Mouse (Mus musculus) stomach, embryonic 14.5 days (tissue): ENCODE measurements around the gene Kcnj10. TPM values are rescaled to one million over a fixed set of nuclear protein-coding genes. Genes with fewer than 3 reads are reported as not detected.

Experiments used
- ATAC-seq: fragments of 200-750 bp; cut with Nextera tagmentation; 2 replicates; pipeline ENCODE4 v1.8.0; 2017; ENCODE audit warnings: low read depth, moderate TSS enrichment; ENCODE audit not compliant: insufficient number of reproducible peaks, insufficient read depth, low FRiP score
- H3K27ac ChIP-seq: fragments of 300-500 bp; sonication (generic); 2 replicates; pipeline ENCODE4 v1.5.1; 2014; ENCODE audit warnings: mild to moderate bottlenecking, low read length, moderate library complexity, mixed read lengths
- H3K27me3 ChIP-seq: fragments of 300-500 bp; sonication (generic); 2 replicates; pipeline ENCODE4 v1.6.1; 2014; ENCODE audit warnings: low read length, control low read depth, mixed read lengths; ENCODE audit not compliant: control insufficient read depth, insufficient read depth
- H3K36me3 ChIP-seq: fragments of 300-500 bp; sonication (generic); 2 replicates; pipeline ENCODE4 v1.6.1; 2014; ENCODE audit warnings: mild to moderate bottlenecking, control low read depth, low read length, moderate library complexity, mixed read lengths; ENCODE audit not compliant: control insufficient read depth, insufficient read depth
- H3K4me1 ChIP-seq: fragments of 300-500 bp; sonication (generic); 2 replicates; pipeline ENCODE4 v1.6.1; 2014; ENCODE audit warnings: low read length, control low read depth, mixed read lengths; ENCODE audit not compliant: control insufficient read depth, insufficient read depth
- H3K4me2 ChIP-seq: fragments of 300-500 bp; sonication (generic); replicated peaks from 2 replicates; pipeline ENCODE4 v1.6.1; 2014; ENCODE audit warnings: low read depth, low read length, control low read depth
- H3K4me3 ChIP-seq: fragments of 300-500 bp; sonication (generic); 2 replicates; pipeline ENCODE4 v1.5.1; 2014; ENCODE audit warnings: low read depth, low read length, control low read depth
- H3K9ac ChIP-seq: fragments of 300-500 bp; sonication (generic); replicated peaks from 2 replicates; pipeline ENCODE4 v1.6.1; 2014; ENCODE audit warnings: low read depth, mild to moderate bottlenecking, control low read depth, low read length, moderate library complexity, mixed read lengths
- H3K9me3 ChIP-seq: fragments of 300-500 bp; sonication (generic); 2 replicates; pipeline ENCODE4 v1.6.1; 2016; ENCODE audit warnings: low read depth, low read length, control low read depth; ENCODE audit not compliant: control insufficient read depth
- WGBS: fragments of 180-500 bp; shearing (Covaris S2); extraction: QIAGEN DNeasy Blood & Tissue Kit; methylation state at CpG from one replicate; pipeline ENCODE4 v1.1.7; 2014; 5-methylcytosine and 5-hydroxymethylcytosine counted together
- polyA plus RNA-seq: library from polyadenylated mRNA; unstranded; fragments of >200 nt; fragmentation: Nextera tagmentation; extraction: Ambion mirVana; gene quantifications from 2 replicates; pipeline ENCODE4 v1.2.1, GENCODE M21; 2014

Kcnj10 gene
- polyA plus RNA-seq, 1 experiment from 2014 or later = 0.09 TPM

GRCm38 (mm10) chr1:172301180-172301579 is 39.8 kb upstream of the Kcnj10 start:
- no peaks in the 10 kb centered on the region for H3K36me3 ChIP-seq
- no peak for ATAC-seq
- no peak overlapping the region for H3K4me2 ChIP-seq
- 36% methylated on average over 12 of the region's 12 CpGs for WGBS
- H3K27me3 ChIP-seq = no peaks in the 10 kb centered on the region
- H3K9ac ChIP-seq = no peak overlapping the region
- no peaks in the 10 kb centered on the region for H3K9me3 ChIP-seq
- H3K27ac ChIP-seq = no peak overlapping the region
- peaks cover 15% of the 10 kb centered on the region for H3K4me1 ChIP-seq
- no peak overlapping the region for H3K4me3 ChIP-seq

GRCm38 (mm10) chr1:172302311-172302710 is 38.7 kb upstream of the Kcnj10 start:
- 57% methylated on average over 3 of the region's 3 CpGs for WGBS
- Histone ChIP-seq H3K4me2 (no peak overlapping the region), H3K4me3 (no peak overlapping the region), H3K27ac (no peak overlapping the region), H3K9me3 (no peaks in the 10 kb centered on the region), H3K27me3 (no peaks in the 10 kb centered on the region), H3K4me1 (peaks cover 8% of the 10 kb centered on the region), H3K9ac (no peak overlapping the region), H3K36me3 (no peaks in the 10 kb centered on the region)
- ATAC-seq = no peak

- no peak for ATAC-seq
- no peak overlapping the region for H3K9ac ChIP-seq
- H3K27me3 ChIP-seq = no peaks in the 10 kb centered on the region
- peaks cover 5% of the 10 kb centered on the region for H3K4me1 ChIP-seq
- no peak overlapping the region for H3K27ac ChIP-seq
- H3K4me2 ChIP-seq = no peak overlapping the region
- 20% methylated on average over 6 of the region's 6 CpGs for WGBS
- H3K36me3 ChIP-seq = no peaks in the 10 kb centered on the region
- no peak overlapping the region for H3K4me3 ChIP-seq
- no peaks in the 10 kb centered on the region for H3K9me3 ChIP-seq
Observed at GRCm38 (mm10) chr1:172302851-172303250, 38.2 kb upstream of the Kcnj10 start.

GRCm38 (mm10) chr1:172304443-172304842 is 36.6 kb upstream of the Kcnj10 start:
- WGBS = 59% methylated on average over 6 of the region's 6 CpGs
- H3K9me3 ChIP-seq = no peaks in the 10 kb centered on the region
- no peak overlapping the region for H3K9ac ChIP-seq
- H3K4me2 ChIP-seq = no peak overlapping the region
- no peaks in the 10 kb centered on the region for H3K4me1 ChIP-seq
- no peak overlapping the region for H3K27ac ChIP-seq
- ATAC-seq = 0 out of 2 replicates have a peak, but pooled peaks have one; percentile 24
- no peak overlapping the region for H3K4me3 ChIP-seq
- no peaks in the 10 kb centered on the region for H3K27me3 ChIP-seq
- H3K36me3 ChIP-seq = no peaks in the 10 kb centered on the region

- ATAC-seq = no peak
- no peaks in the 10 kb centered on the region for H3K9me3 ChIP-seq
- H3K4me1 ChIP-seq = 0 out of 2 replicates have a peak, but pooled peaks cover 3% of the 10 kb centered on the region
- H3K27ac ChIP-seq = no peak overlapping the region
- WGBS = 95% methylated on average over 2 of the region's 2 CpGs
- no peak overlapping the region for H3K9ac ChIP-seq
- no peak overlapping the region for H3K4me2 ChIP-seq
- H3K4me3 ChIP-seq = no peak overlapping the region
- H3K36me3 ChIP-seq = no peaks in the 10 kb centered on the region
- H3K27me3 ChIP-seq = no peaks in the 10 kb centered on the region
Observed at GRCm38 (mm10) chr1:172305153-172305552, 35.9 kb upstream of the Kcnj10 start.

- H3K4me3 ChIP-seq = no peak overlapping the region
- no peak for ATAC-seq
Observed at GRCm38 (mm10) chr1:172305635-172306034, 35.4 kb upstream of the Kcnj10 start.

GRCm38 (mm10) chr1:172306196-172306595 is 34.8 kb upstream of the Kcnj10 start:
- H3K9me3 ChIP-seq = no peaks in the 10 kb centered on the region
- no peak for ATAC-seq
- H3K27me3 ChIP-seq = no peaks in the 10 kb centered on the region
- H3K4me2 ChIP-seq = no peak overlapping the region
- no peak overlapping the region for H3K9ac ChIP-seq
- no peak overlapping the region for H3K4me3 ChIP-seq
- whole genome bisulfite sequencing = 77% methylated on average over 4 of the region's 4 CpGs
- H3K27ac ChIP-seq = no peak overlapping the region
- peaks cover 13% of the 10 kb centered on the region for H3K4me1 ChIP-seq
- H3K36me3 ChIP-seq = no peaks in the 10 kb centered on the region

More at GRCm38 (mm10) chr1:172305635-172306034, 35.4 kb upstream of the Kcnj10 start:
- Histone ChIP-seq H3K4me1 (peaks cover 7% of the 10 kb centered on the region), H3K9me3 (no peaks in the 10 kb centered on the region), H3K36me3 (no peaks in the 10 kb centered on the region), H3K4me2 (no peak overlapping the region), H3K27me3 (no peaks in the 10 kb centered on the region), H3K9ac (no peak overlapping the region), H3K27ac (no peak overlapping the region)
- WGBS = 76% methylated on average over 3 of the region's 3 CpGs

GRCm38 (mm10) chr1:172306885-172307284 is 34.1 kb upstream of the Kcnj10 start:
- WGBS = 69% methylated on average over 6 of the region's 6 CpGs
- Histone ChIP-seq H3K9ac (no peak overlapping the region), H3K4me2 (no peak overlapping the region), H3K4me1 (peaks cover 14% of the 10 kb centered on the region), H3K4me3 (no peak overlapping the region), H3K9me3 (no peaks in the 10 kb centered on the region), H3K36me3 (no peaks in the 10 kb centered on the region), H3K27ac (peak overlapping the region; percentile 80; the same call in 1 of the 2 replicates), H3K27me3 (no peaks in the 10 kb centered on the region)
- ATAC-seq = no peak

GRCm38 (mm10) chr1:172307936-172308335 is 33.1 kb upstream of the Kcnj10 start:
- peak overlapping the region; percentile 80; the same call in 1 of the 2 replicates for H3K27ac ChIP-seq
- no peaks in the 10 kb centered on the region for H3K27me3 ChIP-seq
- no peaks in the 10 kb centered on the region for H3K9me3 ChIP-seq
- 63% methylated on average over 10 of the region's 10 CpGs for WGBS
- ATAC-seq = peak; percentile 21; the same call in 1 of the 2 replicates
- H3K4me2 ChIP-seq = no peak overlapping the region
- H3K4me1 ChIP-seq = peaks cover 17% of the 10 kb centered on the region
- no peaks in the 10 kb centered on the region for H3K36me3 ChIP-seq
- H3K9ac ChIP-seq = no peak overlapping the region
- H3K4me3 ChIP-seq = no peak overlapping the region
